Mouse (Mus musculus) duodenum, adult 2 months (tissue): ENCODE measurements around the gene Gm436. TPM values are rescaled to one million over a fixed set of nuclear protein-coding genes. Genes with fewer than 3 reads are reported as not detected.

ENCODE experiments used
- polyA plus RNA-seq: library from polyadenylated mRNA; depleted of rRNA; stranded (reverse); fragments of >200 nt; gene quantifications from 2 replicates; pipeline ENCODE4 v1.2.3, GENCODE M21; 2012; ENCODE audit warnings: low replicate concordance; rRNA removed

Gm436 gene
- not detected in 2 replicates for polyA plus RNA-seq

DNA sequence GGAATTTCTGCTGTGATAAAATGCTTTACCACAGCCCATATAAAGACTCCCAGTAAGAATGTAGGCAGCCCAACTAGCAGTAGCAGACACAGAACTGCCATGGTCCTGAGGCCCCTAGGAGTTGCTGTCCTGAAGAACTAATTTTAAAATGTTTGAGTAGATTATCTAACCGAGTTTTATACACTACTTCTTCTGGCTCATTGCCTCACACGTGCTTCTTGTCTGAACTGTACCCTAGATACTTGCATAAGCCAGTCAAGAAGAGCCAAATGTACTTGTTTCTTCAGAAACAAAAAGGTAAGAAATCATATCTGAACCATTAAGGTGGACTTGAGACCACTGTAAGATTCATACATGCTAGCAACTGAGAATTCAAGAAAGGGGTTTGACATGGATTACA is at the start of gene Gm436:
Gene Gm436 (minus strand): TSS at position 101 of the 400 bp plus-strand sequence.

GRCm38 (mm10) chr4:144721304-144721703 is 35.1 kb upstream of the Gm436 start, which contains the start of gene Gm13178:
Gene Gm13178 (minus strand): TSS chr4:144721404.

Other genes with a start within 250 kb of the Gm436 start
- not detected in 2 replicates for gene 1700012P22Rik, start 247.6 kb downstream of the Gm436 start, polyA plus RNA-seq
- gene Gm9944, start 233.1 kb downstream of the Gm436 start, polyA plus RNA-seq, result not detected in 2 replicates
- gene Aadacl3, start 222.6 kb downstream of the Gm436 start, polyA plus RNA-seq, result not detected in 2 replicates
- not detected in 2 replicates for gene 9430007A20Rik, start 166.5 kb downstream of the Gm436 start, polyA plus RNA-seq
- gene Gm13124, start 121.2 kb downstream of the Gm436 start, polyA plus RNA-seq, result not detected in 2 replicates
- gene Aadacl4, start 72.7 kb downstream of the Gm436 start, polyA plus RNA-seq, result not detected in 2 replicates
- not detected in 2 replicates for gene Gm13178, start 35.0 kb upstream of the Gm436 start, polyA plus RNA-seq
- not detected in 2 replicates for gene Gm438, start 100.2 kb upstream of the Gm436 start, polyA plus RNA-seq
- 56.1 and 64.8 TPM in 2 replicates for gene Dhrs3, start 206.5 kb upstream of the Gm436 start, polyA plus RNA-seq